Mouse (Mus musculus) thymus, postnatal 25 days (tissue): ENCODE measurements around the gene Ciita.
A peak's percentile ranks its signal among the peaks of the same experiment; 100 is the strongest.

Source experiments
- DNase-seq: peaks from one replicate; pipeline ENCODE4 v3.0.0; 2022

The Ciita gene

DNA sequence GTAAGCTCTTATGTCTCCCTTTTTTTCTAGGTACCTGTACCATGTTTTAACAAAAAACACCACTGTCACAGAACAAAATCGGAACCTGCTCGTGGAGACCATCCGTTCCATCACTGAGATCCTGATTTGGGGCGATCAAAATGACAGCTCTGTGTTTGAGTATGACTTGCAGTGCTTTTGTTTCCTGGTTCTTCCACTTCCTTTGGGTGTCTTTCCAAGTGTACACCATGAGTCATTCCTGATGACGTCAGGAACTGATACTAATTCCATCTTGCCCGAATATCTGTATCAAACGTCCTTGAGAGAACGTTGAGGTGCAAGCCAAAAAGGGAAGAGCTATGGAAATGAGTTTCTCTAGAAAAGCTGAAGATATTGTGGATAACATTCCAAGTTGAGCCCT is 80.1 kb downstream of the Ciita start:
- no peak for DNase-seq

GRCm38 (mm10) chr16:10565278-10565885 is 85.5 kb downstream of the Ciita start:
- peak; percentile 79 for DNase-seq

- DNase-seq: no peak
Measured at GRCm38 (mm10) chr16:10567153-10567552, 87.3 kb downstream of the Ciita start.

DNA sequence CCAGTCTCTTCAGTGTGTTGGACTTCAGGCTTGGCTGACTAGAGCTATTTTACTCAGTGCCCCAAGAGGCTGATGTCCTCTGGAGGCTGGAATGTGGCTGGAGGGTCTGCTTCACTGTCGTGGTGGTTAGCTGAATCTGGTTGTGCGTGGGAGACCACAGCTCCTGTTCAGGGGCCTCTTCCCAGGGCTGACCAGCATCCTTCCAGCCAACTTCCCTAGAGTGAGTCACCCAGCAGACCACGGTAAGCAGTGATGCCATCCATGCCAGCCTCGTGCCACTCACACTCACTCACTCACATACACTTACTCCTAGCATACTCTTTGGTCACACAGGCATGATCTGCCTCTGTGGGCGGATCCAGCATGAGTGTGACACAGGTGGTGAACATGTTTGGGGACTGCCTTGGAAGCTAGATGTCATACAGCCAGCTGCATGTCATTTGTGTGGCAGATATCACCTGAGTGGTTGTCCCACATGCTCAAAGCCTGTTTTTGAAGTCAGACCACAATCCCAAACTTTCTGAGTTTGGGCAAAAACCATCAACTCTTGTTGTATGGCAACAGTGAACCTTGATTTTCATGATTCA is 90.0 kb downstream of the Ciita start:
- DNase-seq: no peak

DNA sequence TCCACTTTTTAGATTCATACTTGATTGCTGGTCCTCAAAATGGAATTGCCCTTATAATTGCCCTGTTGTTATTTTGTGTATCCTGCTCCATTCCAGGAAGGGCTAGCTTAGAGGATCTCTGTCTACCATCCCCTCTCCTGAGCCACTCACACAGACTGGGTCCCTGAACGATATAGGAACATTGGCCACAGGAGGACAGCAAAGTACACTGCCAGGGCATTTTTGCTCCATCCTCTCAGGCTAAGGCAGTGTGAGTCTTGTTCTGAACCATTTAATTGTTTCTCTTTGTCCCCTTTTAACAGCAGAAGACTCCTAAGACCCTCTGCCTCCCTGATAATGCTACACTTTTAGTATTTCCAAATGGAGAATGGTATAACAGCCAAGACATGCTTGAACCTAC is 90.8 kb downstream of the Ciita start:
- DNase-seq: peak; percentile 78

GRCm38 (mm10) chr16:10571820-10572219 is 92.0 kb downstream of the Ciita start:
- no peak for DNase-seq

DNA sequence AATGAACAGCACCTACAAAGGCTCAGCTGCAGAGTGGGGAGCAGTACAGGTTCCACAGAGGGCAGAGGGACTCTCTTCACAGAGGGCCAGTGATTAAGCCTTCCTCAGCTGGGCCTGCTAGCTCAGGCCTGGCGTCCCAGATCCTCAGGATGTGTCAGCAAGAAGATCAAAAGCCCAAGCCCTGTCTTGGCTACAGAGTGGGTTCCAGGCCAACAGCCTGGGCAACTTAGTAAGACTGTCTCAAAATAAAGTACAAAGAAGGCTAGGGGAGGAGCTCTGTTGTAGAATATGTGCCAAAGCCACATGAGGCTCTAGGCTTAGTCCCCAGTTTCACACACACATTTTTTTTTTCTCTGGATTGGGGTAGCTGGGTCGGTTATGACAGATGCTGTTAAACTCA is 95.1 kb downstream of the Ciita start:
- no peak for DNase-seq

- DNase-seq: no peak
Measured at GRCm38 (mm10) chr16:10575915-10576314, 96.1 kb downstream of the Ciita start.

DNA sequence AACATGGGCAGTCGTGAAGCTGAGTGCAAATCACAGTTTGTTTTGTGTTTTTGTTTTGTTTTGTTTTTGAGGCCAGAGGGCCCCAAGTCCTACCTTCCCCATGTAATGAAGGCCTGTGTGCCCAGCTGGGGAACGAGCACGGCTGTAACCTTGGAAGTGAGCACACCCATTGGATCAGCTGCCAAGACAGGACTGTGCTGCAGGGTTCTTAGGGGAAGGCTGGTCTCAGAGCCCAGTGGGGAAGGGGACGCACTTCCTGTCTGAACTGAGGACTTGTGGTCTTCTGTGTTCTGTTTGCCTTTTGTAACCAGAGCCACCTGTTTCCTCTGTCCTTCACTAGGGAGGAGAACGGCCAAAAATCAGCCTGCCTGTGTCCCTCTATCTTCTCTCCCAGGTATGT is 97.7 kb downstream of the Ciita start:
- DNase-seq: no peak
